In genomic region chr8:111067439-111067838, GRCm38 (mm10) we compare ENCODE assay signal across 27 mouse cellular contexts. TPM values are rescaled to one million over a fixed set of nuclear protein-coding genes. Genes with fewer than 3 reads are reported as not detected.
DNase-seq lines count a peak whose midpoint lies in the region.
"Had no signal": no experiment of that assay in that cellular context is flagged by ENCODE, and none has a peak within 500 bp of the region (broad histone marks: within the 10 kb centered on the region; RNA-seq: fewer than 3 reads in every experiment).

No protein-coding gene starts in this region.

- no peak overlapping the region for H3K4me3 ChIP-seq in limb, embryonic 10.5 days
- H3K4me3 ChIP-seq in hindbrain, embryonic 10.5 days, result no peak overlapping the region
- H3K4me3 ChIP-seq: heart, embryonic 10.5 days; liver, embryonic 13.5 days had no signal

- DNase-seq in kidney, postnatal 4 days, result peak; percentile 52 to 71
- DNase-seq in kidney, adult 8-10 months, result no peak
- DNase-seq in ES-CJ7 (ENCODE audit: low read depth, low spot score) (peak; percentile 81), NIH3T3 (ENCODE audit: low read depth) (peak; percentile 36), adipocyte (ENCODE audit: low spot score) (no peak)
- peak; percentile 49 for DNase-seq in limb, embryonic 10.5 days (ENCODE audit: low spot score)
- DNase-seq in left cerebral cortex, adult 18-20 months (ENCODE audit: low spot score in 2 of 2), result no peak
- no peak for DNase-seq in hindbrain, embryonic 10.5 days (ENCODE audit: low spot score)
- DNase-seq: adrenal gland, postnatal 36 days; cerebellum, adult 8-10 months; gastrocnemius, postnatal 36 days; kidney, adult 11 months; layer of hippocampus, postnatal 36 days; liver, embryonic 13.5 days; lung, postnatal 4 days; midbrain, embryonic 14.5 days; right cerebral cortex, postnatal 25 days; thymus, postnatal 4 days had no signal

- WGBS in limb, embryonic 10.5 days, result 24% methylated on average over 10 of the region's 10 CpGs
- WGBS in hindbrain, embryonic 10.5 days, result 30% methylated on average over 10 of the region's 10 CpGs

- H3K27ac ChIP-seq in limb, embryonic 10.5 days, result no peak overlapping the region
- H3K27ac ChIP-seq in hindbrain, embryonic 10.5 days, result no peak overlapping the region
- H3K27ac ChIP-seq: heart, embryonic 10.5 days; hindbrain, postnatal 0 days; liver, embryonic 13.5 days had no signal

- H3K9me3 ChIP-seq in limb, embryonic 10.5 days (replicated peaks), result no peaks in the 10 kb centered on the region
- H3K9me3 ChIP-seq in hindbrain, embryonic 10.5 days, result no peaks in the 10 kb centered on the region
- H3K9me3 ChIP-seq: G1E; heart, embryonic 10.5 days; liver, embryonic 13.5 days had no signal

- H3K36me3 ChIP-seq in limb, embryonic 10.5 days, result no peaks in the 10 kb centered on the region
- H3K36me3 ChIP-seq in hindbrain, embryonic 10.5 days, result no peaks in the 10 kb centered on the region
- H3K36me3 ChIP-seq: G1E; heart, embryonic 10.5 days; liver, embryonic 13.5 days had no signal

- no peaks in the 10 kb centered on the region for H3K27me3 ChIP-seq in limb, embryonic 10.5 days (ENCODE audit: low read depth, poor library complexity, severe bottlenecking)
- H3K27me3 ChIP-seq in hindbrain, embryonic 10.5 days (ENCODE audit: insufficient read depth, poor library complexity, severe bottlenecking), result 0 out of 2 replicates have a peak, but pooled peaks cover 5% of the 10 kb centered on the region

- H3K4me1 ChIP-seq in limb, embryonic 10.5 days, result peaks cover 7% of the 10 kb centered on the region; the same call in 1 of the 2 replicates
- peaks cover 11% of the 10 kb centered on the region for H3K4me1 ChIP-seq in hindbrain, embryonic 10.5 days (replicated peaks)
- H3K4me1 ChIP-seq: heart, embryonic 10.5 days had no signal

RNA-seq across cellular contexts. Expression of gene Exosc6, which starts 11.3 kb away (rescaled TPM):
- polyA plus RNA-seq in limb, embryonic 10.5 days (2016; fragmentation: Nextera tagmentation; extraction: Ambion mirVana), result 21.5 and 36.6 TPM in 2 replicates
- not detected for total RNA-seq in left cerebral cortex, adult 18-20 months (2021)
- 17.0 and 17.4 TPM in 2 replicates for polyA plus RNA-seq in hindbrain, embryonic 10.5 days (2016; fragmentation: Nextera tagmentation; extraction: Ambion mirVana)
- total RNA-seq: adrenal gland, postnatal 36 days; gastrocnemius, postnatal 36 days; heart, postnatal 25 days; hindbrain, postnatal 0 days; layer of hippocampus, postnatal 36 days; left cerebral cortex, postnatal 36 days had no signal
- polyA plus RNA-seq: cortical plate, adult 2 months; forebrain, embryonic 14.5 days; hindbrain, postnatal 0 days; large intestine, adult 2 months; midbrain, embryonic 14.5 days had no signal

RNA-seq across cellular contexts. Expression of gene Clec18a, which starts 24.8 kb away (rescaled TPM):
- polyA plus RNA-seq in limb, embryonic 10.5 days (2016; fragmentation: Nextera tagmentation; extraction: Ambion mirVana), result not detected in 2 replicates
- 1 to 10 TPM; 3.6 to 5.5 TPM for total RNA-seq in left cerebral cortex, adult 18-20 months (2021)
- polyA plus RNA-seq in hindbrain, embryonic 10.5 days (2016; fragmentation: Nextera tagmentation; extraction: Ambion mirVana), result 1.3 and 1.5 TPM in 2 replicates
- total RNA-seq: adrenal gland, postnatal 36 days; hindbrain, postnatal 0 days had no signal
- polyA plus RNA-seq: C2C12; G1E; heart, embryonic 10.5 days; large intestine, adult 2 months; liver, embryonic 13.5 days had no signal

RNA-seq across cellular contexts. Expression of gene Pdpr, which starts 27.0 kb away (rescaled TPM):
- 10.2 and 13.3 TPM in 2 replicates for polyA plus RNA-seq in limb, embryonic 10.5 days (2016; fragmentation: Nextera tagmentation; extraction: Ambion mirVana)
- total RNA-seq in left cerebral cortex, adult 18-20 months (2021), result 10 to 100 TPM; 28.0 to 29.3 TPM
- polyA plus RNA-seq in hindbrain, embryonic 10.5 days (2016; fragmentation: Nextera tagmentation; extraction: Ambion mirVana), result 10.4 and 10.8 TPM in 2 replicates

RNA-seq across cellular contexts. Expression of gene Aars, which starts 34.5 kb away (rescaled TPM):
- polyA plus RNA-seq in limb, embryonic 10.5 days (2016; fragmentation: Nextera tagmentation; extraction: Ambion mirVana), result 79.0 and 81.8 TPM in 2 replicates
- total RNA-seq in left cerebral cortex, adult 18-20 months (2021), result 100 to 1,000 TPM in 1 of 2 experiments, 10 to 100 TPM in 1; 94.0 to 102 TPM
- polyA plus RNA-seq in hindbrain, embryonic 10.5 days (2016; fragmentation: Nextera tagmentation; extraction: Ambion mirVana), result 76.2 TPM in 2 replicates

RNA-seq across cellular contexts. Expression of gene Ddx19b, which starts 35.9 kb away (rescaled TPM):
- polyA plus RNA-seq in limb, embryonic 10.5 days (2016; fragmentation: Nextera tagmentation; extraction: Ambion mirVana), result 6.5 and 9.0 TPM in 2 replicates
- 10 to 100 TPM; 21.2 to 22.5 TPM for total RNA-seq in left cerebral cortex, adult 18-20 months (2021)
- 8.0 and 10.7 TPM in 2 replicates for polyA plus RNA-seq in hindbrain, embryonic 10.5 days (2016; fragmentation: Nextera tagmentation; extraction: Ambion mirVana)

Comparison
In these comparisons a context has a peak if more than half of its experiments do, and no peak if none do; other contexts are left out.
1. DNase-seq: peak in kidney, postnatal 4 days (2 of 2), ES-CJ7 (single experiment), NIH3T3 (single experiment) and limb, embryonic 10.5 days (single experiment); none in kidney, adult 8-10 months (0 of 2), left cerebral cortex, adult 18-20 months (0 of 2), adipocyte (single experiment) and hindbrain, embryonic 10.5 days (single experiment).